Mouse (Mus musculus) stomach, postnatal 0 days (tissue): ENCODE measurements at regions not wholly inside any gene's neighbourhood (a gene's known extent, or its start where the extent isn't known, plus 50 kb on each side); places are given as distances from the start of the nearest gene placed in this dataset.

Experiments
- CTCF ChIP-seq: IDR thresholded peaks from 2 replicates; pipeline ENCODE4 v1.5.1; 2016; ENCODE audit warnings: antibody characterized with exemption, low read depth, mild to moderate bottlenecking, moderate library complexity
- EP300 ChIP-seq: optimal IDR thresholded peaks from 2 replicates; pipeline ENCODE3; 2016; ENCODE audit warnings: antibody characterized with exemption

GRCm38 (mm10) chr2:144164102-144164501 lies 106.4 kb upstream of the Mgme1 start:
- TF ChIP-seq CTCF (no peak), EP300 (no peak)
